Mouse (Mus musculus) liver, embryonic 14.5 days (tissue): ENCODE data around the gene Wbp1l.

Experiments used
- CTCF ChIP-seq: IDR thresholded peaks from 2 replicates; pipeline ENCODE4 v1.5.1; 2016; ENCODE audit warnings: antibody characterized with exemption, low read depth, control low read depth
- EP300 ChIP-seq: IDR thresholded peaks from 2 replicates; pipeline ENCODE4 v1.6.1; 2016; ENCODE audit warnings: antibody characterized with exemption, low read depth

DNA sequence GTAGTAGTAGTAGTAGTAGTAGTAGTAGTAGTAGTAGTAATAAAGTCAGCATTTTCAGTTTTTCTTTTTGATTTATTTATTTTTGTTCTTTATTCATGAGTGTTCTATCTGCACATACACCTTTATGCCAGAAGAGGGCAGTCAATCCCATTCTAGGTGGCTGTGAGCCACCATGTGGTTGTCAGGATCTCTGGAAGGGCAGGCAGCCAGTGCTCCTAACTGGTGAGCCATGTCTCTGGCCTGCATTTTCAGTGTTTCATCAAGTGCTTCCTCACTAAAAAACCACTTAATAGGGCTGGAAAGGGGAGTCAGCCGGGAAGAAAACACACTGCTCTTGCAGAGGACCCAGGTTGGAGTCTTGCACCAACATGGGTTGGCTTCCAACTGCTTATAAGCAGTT lies 36.8 kb upstream of the Wbp1l start:
- TF ChIP-seq CTCF (peak; percentile 89), EP300 (no peak)
